Mouse (Mus musculus): ENCODE data around the gene Fcor. TPM values are rescaled to one million over a fixed set of nuclear protein-coding genes. Genes with fewer than 3 reads are reported as not detected.

Fcor gene
- polyA plus RNA-seq, 1 experiment from 2014 or later = 9.1 TPM

GRCm38 (mm10) chr8:3630647-3631477 is 41.3 kb downstream of the Fcor start, which contains the start of gene Stxbp2:
Gene Stxbp2, plus strand, starts transcription at chr8:3630955.
- peak; percentile 87 for ATAC-seq (replicated peaks)
- peak within 1 kb of the TSS; percentile 57 for H3K4me3 ChIP-seq
- peak within 1 kb of the TSS; percentile 70 for H3K4me2 ChIP-seq (replicated peaks)
- H3K27me3 ChIP-seq = no peaks in the 10 kb centered on the region
- H3K36me3 ChIP-seq = no peaks in the 10 kb centered on the region
- H3K9me3 ChIP-seq = no peaks in the 10 kb centered on the region
- H3K9ac ChIP-seq (replicated peaks) = peak within 1 kb of the TSS; percentile 39
- WGBS = 4% methylated on average over 47 of the region's 47 CpGs
- no peak within 1 kb of the TSS for H3K27ac ChIP-seq (replicated peaks)
- peaks cover 13% of the 10 kb centered on the region for H3K4me1 ChIP-seq

- ATAC-seq (replicated peaks) = no peak
- WGBS = 29% methylated on average over 5 of the region's 5 CpGs
These were observed 44.1 kb downstream of the Fcor start for GRCm38 (mm10) chr8:3628014-3628413.

GRCm38 (mm10) chr8:3626971-3627370 is 45.2 kb downstream of the Fcor start:
- Histone ChIP-seq H3K4me1 (peaks cover 21% of the 10 kb centered on the region), H3K4me2 (replicated peaks) (no peak overlapping the region), H3K27ac (replicated peaks) (no peak overlapping the region), H3K9ac (replicated peaks) (no peak overlapping the region), H3K9me3 (no peaks in the 10 kb centered on the region), H3K27me3 (no peaks in the 10 kb centered on the region), H3K36me3 (no peaks in the 10 kb centered on the region), H3K4me3 (no peak overlapping the region)
- 72% methylated on average over 5 of the region's 5 CpGs for WGBS
- no peak for ATAC-seq (replicated peaks)

More at GRCm38 (mm10) chr8:3628014-3628413, 44.1 kb downstream of the Fcor start:
- H3K36me3 ChIP-seq = no peaks in the 10 kb centered on the region
- peaks cover 13% of the 10 kb centered on the region for H3K4me1 ChIP-seq
- no peak overlapping the region for H3K4me2 ChIP-seq (replicated peaks)
- H3K9ac ChIP-seq (replicated peaks) = no peak overlapping the region
- H3K27me3 ChIP-seq = no peaks in the 10 kb centered on the region
- H3K9me3 ChIP-seq = no peaks in the 10 kb centered on the region
- H3K27ac ChIP-seq (replicated peaks) = no peak overlapping the region
- H3K4me3 ChIP-seq = no peak overlapping the region

- Histone ChIP-seq H3K4me3 (no peak within 1 kb of the TSS), H3K36me3 (no peaks in the 10 kb centered on the region), H3K4me2 (replicated peaks) (no peak within 1 kb of the TSS), H3K4me1 (peaks cover 15% of the 10 kb centered on the region), H3K9me3 (no peaks in the 10 kb centered on the region), H3K9ac (replicated peaks) (no peak within 1 kb of the TSS), H3K27ac (replicated peaks) (no peak within 1 kb of the TSS), H3K27me3 (no peaks in the 10 kb centered on the region)
- WGBS = 63% methylated on average over 1 of the region's 1 CpGs
- no peak for ATAC-seq (replicated peaks)
These were observed 46.7 kb downstream of the Fcor start, which contains the start of gene Pcp2 for GRCm38 (mm10) chr8:3625445-3625844. Gene Pcp2, minus strand, starts transcription at chr8:3625545.

GRCm38 (mm10) chr8:3622119-3622518 is 50.0 kb downstream of the Fcor start:
- Histone ChIP-seq H3K9ac (replicated peaks) (peak overlapping the region; percentile 75; the same call in 1 of the 2 replicates), H3K36me3 (peaks cover 14% of the 10 kb centered on the region), H3K4me3 (peak overlapping the region; percentile 65), H3K27me3 (no peaks in the 10 kb centered on the region), H3K4me1 (peaks cover 22% of the 10 kb centered on the region), H3K27ac (replicated peaks) (no peak overlapping the region), H3K9me3 (no peaks in the 10 kb centered on the region), H3K4me2 (replicated peaks) (peak overlapping the region; percentile 71)
- ATAC-seq (replicated peaks) = no peak
- WGBS = 70% methylated on average over 8 of the region's 8 CpGs

GRCm38 (mm10) chr8:3621199-3621970 is 50.8 kb downstream of the Fcor start, which contains the start of the genes Xab2 and Pet100:
Gene Xab2, minus strand, starts transcription at chr8:3621316.
Gene Pet100, plus strand, starts transcription at chr8:3621548.
- H3K4me3 ChIP-seq = peak within 1 kb of the TSS; percentile 65
- ATAC-seq (replicated peaks) = peak; percentile 96
- no peak within 1 kb of the TSS for H3K27ac ChIP-seq (replicated peaks)
- H3K9ac ChIP-seq (replicated peaks) = peak within 1 kb of the TSS; percentile 75
- H3K4me1 ChIP-seq = peaks cover 22% of the 10 kb centered on the region
- H3K4me2 ChIP-seq (replicated peaks) = peak within 1 kb of the TSS; percentile 88
- under 1% methylated on average over 37 of the region's 37 CpGs for WGBS
- H3K9me3 ChIP-seq = no peaks in the 10 kb centered on the region
- H3K27me3 ChIP-seq = no peaks in the 10 kb centered on the region
- H3K36me3 ChIP-seq = peaks cover 20% of the 10 kb centered on the region

Other genes starting within 250 kb of the Fcor start
- 3.3 and 3.8 TPM in 2 replicates for gene Pex11g, start 204.7 kb downstream of the Fcor start, polyA plus RNA-seq (2015; fragmentation: Nextera tagmentation; extraction: Ambion mirVana)
- gene Tex45, start 201.5 kb downstream of the Fcor start, polyA plus RNA-seq (2015; fragmentation: Nextera tagmentation; extraction: Ambion mirVana) = 0.11 and 0.25 TPM in 2 replicates
- gene Zfp358, start 179.2 kb downstream of the Fcor start, polyA plus RNA-seq (2015; fragmentation: Nextera tagmentation; extraction: Ambion mirVana) = 74.3 and 79.6 TPM in 2 replicates
- gene Mcoln1, start 171.9 kb downstream of the Fcor start, polyA plus RNA-seq (2015; fragmentation: Nextera tagmentation; extraction: Ambion mirVana) = 88.9 and 95.4 TPM in 2 replicates
- gene Pnpla6, start 157.0 kb downstream of the Fcor start, polyA plus RNA-seq (2015; fragmentation: Nextera tagmentation; extraction: Ambion mirVana) = 28.0 and 28.1 TPM in 2 replicates
- 0.64 and 0.89 TPM in 2 replicates for gene C330021F23Rik, start 104.4 kb downstream of the Fcor start, polyA plus RNA-seq (2015; fragmentation: Nextera tagmentation; extraction: Ambion mirVana)
- 33.4 and 34.8 TPM in 2 replicates for gene Camsap3, start 85.1 kb downstream of the Fcor start, polyA plus RNA-seq (2015; fragmentation: Nextera tagmentation; extraction: Ambion mirVana)
- gene Xab2, start 51.0 kb downstream of the Fcor start, polyA plus RNA-seq (2015; fragmentation: Nextera tagmentation; extraction: Ambion mirVana) = 65.6 and 68.6 TPM in 2 replicates
- gene Pet100, start 50.8 kb downstream of the Fcor start, polyA plus RNA-seq (2015; fragmentation: Nextera tagmentation; extraction: Ambion mirVana) = 107 and 112 TPM in 2 replicates
- gene Pcp2, start 46.8 kb downstream of the Fcor start, polyA plus RNA-seq (2015; fragmentation: Nextera tagmentation; extraction: Ambion mirVana) = 0.14 and 0.50 TPM in 2 replicates
- gene Stxbp2, start 41.4 kb downstream of the Fcor start, polyA plus RNA-seq (2015; fragmentation: Nextera tagmentation; extraction: Ambion mirVana) = 50.7 and 61.9 TPM in 2 replicates
- gene Retn, start 16.6 kb downstream of the Fcor start, polyA plus RNA-seq (2015; fragmentation: Nextera tagmentation; extraction: Ambion mirVana) = 0.42 TPM in 1 of 2 replicates, not detected in the other
- gene Mcemp1, start 6.6 kb downstream of the Fcor start, polyA plus RNA-seq (2015; fragmentation: Nextera tagmentation; extraction: Ambion mirVana) = 0.20 and 0.22 TPM in 2 replicates
- gene Trappc5, start 3.9 kb upstream of the Fcor start, polyA plus RNA-seq (2015; fragmentation: Nextera tagmentation; extraction: Ambion mirVana) = 59.4 and 60.7 TPM in 2 replicates
- 0.37 and 0.47 TPM in 2 replicates for gene Fcer2a, start 21.8 kb upstream of the Fcor start, polyA plus RNA-seq (2015; fragmentation: Nextera tagmentation; extraction: Ambion mirVana)
- gene Clec4g, start 48.3 kb upstream of the Fcor start, polyA plus RNA-seq (2015; fragmentation: Nextera tagmentation; extraction: Ambion mirVana) = not detected in 2 replicates
- gene Cd209a, start 76.6 kb upstream of the Fcor start, polyA plus RNA-seq (2015; fragmentation: Nextera tagmentation; extraction: Ambion mirVana) = not detected in 2 replicates
- gene Cd209e, start 181.9 kb upstream of the Fcor start, polyA plus RNA-seq (2015; fragmentation: Nextera tagmentation; extraction: Ambion mirVana) = not detected in 2 replicates
- not detected in 2 replicates for gene Cd209d, start 206.2 kb upstream of the Fcor start, polyA plus RNA-seq (2015; fragmentation: Nextera tagmentation; extraction: Ambion mirVana)

Data from forebrain, embryonic 15.5 days (tissue).